8 mouse cellular contexts compared by ENCODE assay signal in the genomic region with DNA sequence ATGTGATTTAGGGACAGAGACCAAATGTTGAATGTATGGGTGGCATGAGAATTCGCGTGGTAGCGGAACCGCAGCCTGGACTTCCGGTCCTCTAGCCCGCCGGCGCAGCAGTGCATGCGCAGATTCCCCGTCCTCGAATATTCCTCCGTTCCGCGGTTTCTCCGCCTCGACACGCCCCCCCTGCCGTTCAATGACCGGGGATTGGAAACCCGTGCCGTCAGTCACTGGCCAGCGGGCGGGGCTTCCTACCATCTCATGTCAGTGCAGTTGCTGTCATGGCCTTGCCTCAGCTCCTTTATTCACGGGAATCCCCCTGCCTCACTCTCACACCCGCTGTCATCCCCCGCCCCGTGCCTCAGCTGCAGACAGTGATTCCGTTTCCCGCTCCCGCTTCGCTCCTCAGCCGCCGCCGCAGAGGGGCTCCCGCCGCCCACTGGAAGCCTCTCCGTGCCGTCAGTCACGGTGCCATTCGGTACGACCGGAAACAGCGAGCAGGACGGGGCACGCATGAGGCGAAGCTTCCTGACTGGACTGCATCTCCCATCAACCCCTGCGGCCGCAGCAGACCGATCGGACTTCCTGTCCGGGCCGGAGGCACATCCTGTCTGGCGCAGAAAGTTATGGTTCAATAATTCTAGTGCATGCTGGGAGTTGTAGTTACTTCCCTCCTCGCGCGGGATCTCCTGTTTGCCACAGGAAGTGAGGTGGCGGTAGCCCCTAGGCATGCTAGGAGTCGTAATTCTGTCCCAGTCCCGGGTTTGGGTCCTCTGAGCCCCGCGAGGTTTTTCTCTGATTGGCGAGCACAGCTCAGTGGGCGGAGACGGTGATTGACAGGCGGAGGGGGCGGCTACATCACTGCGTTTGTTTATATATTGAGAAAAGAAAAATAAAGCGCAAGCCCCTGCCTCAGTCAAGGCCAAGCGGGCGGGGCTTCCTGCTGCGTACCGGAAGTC.
A peak's percentile ranks its signal among the peaks of the same experiment; 100 is the strongest.
DNase-seq lines count a peak whose midpoint lies in the region; ATAC-seq lines count a peak whose summit lies in the region.

No protein-coding gene starts in this region.

- no peaks in the 10 kb centered on the region for H3K27me3 ChIP-seq in hindbrain, embryonic 12.5 days

- peaks cover 5% of the 10 kb centered on the region; the same call in 1 of the 2 replicates for H3K9me3 ChIP-seq in hindbrain, embryonic 12.5 days (replicated peaks)

- peak overlapping the region; percentile 71 for H3K9ac ChIP-seq in hindbrain, embryonic 12.5 days

- under 1% methylated on average over 72 of the region's 72 CpGs for WGBS in hindbrain, embryonic 12.5 days

- H3K27ac ChIP-seq in hindbrain, embryonic 12.5 days, result peak overlapping the region; percentile 98

- H3K4me3 ChIP-seq in hindbrain, embryonic 12.5 days, result peak overlapping the region; percentile 67

- peak overlapping the region; percentile 56 for H3K4me2 ChIP-seq in hindbrain, embryonic 12.5 days (replicated peaks)

- peak; percentile 96 for ATAC-seq in hindbrain, embryonic 12.5 days (ENCODE audit: low FRiP score)

- peak; percentile 98 for DNase-seq in NIH3T3 (ENCODE audit: low read depth)
- peak; percentile 100 for DNase-seq in cerebellum, postnatal 10 days
- peak; percentile 97 to 99 for DNase-seq in frontal cortex, postnatal 10 days (ENCODE audit: low spot score in 2 of 2)
- peak; percentile 99 for DNase-seq in layer of hippocampus, postnatal 14 days (ENCODE audit: low spot score in 2 of 2)
- DNase-seq in lung, postnatal 14 days, result peak; percentile 98
- DNase-seq in retina, adult 2 months (ENCODE audit: low read depth, low spot score), result peak; percentile 97
- DNase-seq in thymus, postnatal 36 days, result peak; percentile 97

- H3K36me3 ChIP-seq in hindbrain, embryonic 12.5 days, result no peaks in the 10 kb centered on the region

- peaks cover 5% of the 10 kb centered on the region for H3K4me1 ChIP-seq in hindbrain, embryonic 12.5 days

Comparison
In these comparisons a context has a peak if more than half of its experiments do, and no peak if none do; other contexts are left out.
1. Peak in every context shown above with its lines: DNase-seq, ATAC-seq, H3K4me3 ChIP-seq and H3K27ac ChIP-seq.